Mouse (Mus musculus) intestine, postnatal 0 days (tissue): ENCODE measurements at regions not wholly inside any gene's neighbourhood (a gene's known extent, or its start where the extent isn't known, plus 50 kb on each side); places are given as distances from the start of the nearest gene placed in this dataset.
"Not testable (repeated sequence)": the region's sequence is repeated elsewhere in the genome, so short reads cannot be mapped to it uniquely, and the experiment has no call there.

Experiments
- ATAC-seq: fragments of 200-750 bp; cut with Nextera tagmentation; 2 replicates; pipeline ENCODE4 v1.8.0; 2017; ENCODE audit warnings: mild to moderate bottlenecking, moderate TSS enrichment, moderate library complexity
- H3K27ac ChIP-seq: fragments of 300-500 bp; sonication (generic); 2 replicates; pipeline ENCODE4 v1.5.1; 2014; ENCODE audit warnings: mild to moderate bottlenecking, low read depth, low read length, moderate library complexity
- H3K27me3 ChIP-seq: fragments of 300-500 bp; sonication (generic); replicated peaks from 2 replicates; pipeline ENCODE4 v1.6.1; 2014; ENCODE audit warnings: low read length, mixed read lengths; ENCODE audit not compliant: control insufficient read depth, insufficient read depth
- H3K36me3 ChIP-seq: fragments of 300-500 bp; sonication (generic); 2 replicates; pipeline ENCODE4 v1.6.1; 2014; ENCODE audit warnings: mild to moderate bottlenecking, moderate library complexity; ENCODE audit not compliant: control insufficient read depth, insufficient read depth
- H3K4me1 ChIP-seq: fragments of 300-500 bp; sonication (generic); replicated peaks from 2 replicates; pipeline ENCODE4 v1.6.1; 2014; ENCODE audit warnings: antibody characterized with exemption, low read length, mixed read lengths; ENCODE audit not compliant: control insufficient read depth, insufficient read depth
- H3K4me2 ChIP-seq: fragments of 300-500 bp; sonication (generic); replicated peaks from 2 replicates; pipeline ENCODE4 v1.6.1; 2014; ENCODE audit warnings: low read depth, mild to moderate bottlenecking, moderate library complexity
- H3K4me3 ChIP-seq: fragments of 300-500 bp; sonication (generic); 2 replicates; pipeline ENCODE4 v1.5.1; 2014; ENCODE audit warnings: low read depth, low read length
- H3K9ac ChIP-seq: fragments of 300-500 bp; sonication (generic); 2 replicates; pipeline ENCODE4 v1.6.1; 2014; ENCODE audit warnings: mild to moderate bottlenecking, low read depth, low read length
- H3K9me3 ChIP-seq: fragments of 300-500 bp; sonication (generic); 2 replicates; pipeline ENCODE4 v1.6.1; 2016; ENCODE audit warnings: mixed run types; ENCODE audit not compliant: control insufficient read depth
- CTCF ChIP-seq: sonication (generic); IDR thresholded peaks from 2 replicates; pipeline ENCODE4 v1.5.1; 2016; ENCODE audit warnings: low read depth, mild to moderate bottlenecking, control low read depth, antibody characterized with exemption, moderate library complexity
- WGBS: fragments of 180-500 bp; shearing (Covaris S2); extraction: QIAGEN DNeasy Blood & Tissue Kit; methylation state at CpG from one replicate; pipeline ENCODE4 v1.1.7; 2014; 5-methylcytosine and 5-hydroxymethylcytosine counted together

DNA sequence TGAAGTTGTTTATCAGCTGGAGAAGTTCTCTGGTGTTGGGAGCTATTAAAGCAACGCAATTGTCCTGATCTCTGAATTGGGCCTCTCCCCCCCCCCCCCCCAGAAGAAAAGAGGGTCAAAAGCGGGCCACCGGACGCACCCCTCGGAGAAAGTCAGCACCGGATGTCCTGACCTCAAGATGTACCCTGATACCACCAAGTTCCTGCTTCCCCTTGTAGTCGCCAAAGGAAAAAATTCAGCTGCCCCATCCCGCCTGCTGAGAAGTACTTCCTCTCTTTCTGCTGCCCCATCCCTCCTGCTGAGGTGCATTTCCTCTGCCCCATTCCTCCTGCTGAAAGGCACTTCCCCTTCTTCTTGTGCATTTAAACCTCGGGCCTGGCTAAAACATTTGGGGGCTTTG is 1191.1 kb upstream of the 1700008P02Rik start:
- ATAC-seq, H3K4me2 ChIP-seq: not testable (repeated sequence)
- 90% methylated on average over 9 of the region's 9 CpGs for WGBS

DNA sequence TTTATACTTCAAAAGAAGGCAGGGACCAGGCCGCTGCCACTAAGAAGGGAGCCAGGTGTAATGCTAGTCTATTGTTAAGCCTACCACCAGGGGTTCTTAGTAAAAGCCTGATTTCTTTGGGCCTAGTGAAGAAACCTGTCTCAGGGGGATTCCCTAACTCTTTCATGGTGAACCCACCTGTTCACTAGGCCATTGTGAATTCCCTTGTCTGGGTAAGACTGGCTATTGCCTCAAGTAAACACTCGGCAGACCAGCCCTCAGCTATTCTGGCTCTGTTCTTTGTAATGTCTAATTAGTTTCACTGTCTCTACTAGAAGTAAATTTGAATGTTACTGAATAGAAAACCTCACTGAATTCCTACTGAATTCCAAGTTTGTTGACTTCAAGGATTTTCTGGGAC is 1184.9 kb upstream of the 1700008P02Rik start:
- not testable (repeated sequence) for ATAC-seq, H3K36me3 ChIP-seq

More for the DNA sequence above, 1191.1 kb upstream of the 1700008P02Rik start:
- not testable (repeated sequence) for H3K27me3 ChIP-seq, H3K36me3 ChIP-seq, H3K27ac ChIP-seq, H3K4me1 ChIP-seq, H3K9me3 ChIP-seq, H3K4me3 ChIP-seq, H3K9ac ChIP-seq

DNA sequence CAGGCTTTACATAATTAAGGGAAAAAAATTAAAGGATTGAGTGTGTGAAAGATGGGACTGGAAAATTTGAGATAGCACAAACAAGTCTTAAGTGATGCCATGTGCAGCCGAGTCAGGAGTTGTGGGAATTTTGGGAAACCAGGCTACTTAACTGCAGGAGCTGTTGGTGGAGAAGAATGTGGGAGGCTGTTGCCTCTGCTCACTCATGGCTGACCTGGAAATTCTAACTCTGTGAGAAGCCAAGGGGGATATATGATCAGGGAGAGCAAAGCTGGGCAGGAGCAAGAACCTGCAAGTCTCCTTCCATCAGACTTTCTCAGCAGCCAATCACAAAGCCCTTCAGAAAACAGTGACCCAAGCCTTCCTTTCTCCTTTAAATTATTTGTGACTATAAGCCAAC is 1184.0 kb upstream of the 1700008P02Rik start:
- 85% methylated on average over 1 of the region's 1 CpGs for WGBS
- H3K9ac ChIP-seq: no peak overlapping the region
- H3K4me1 ChIP-seq: no peaks in the 10 kb centered on the region

More for the DNA sequence above, 1184.9 kb upstream of the 1700008P02Rik start:
- WGBS: 70% methylated on average over 2 of the region's 2 CpGs
- H3K27ac ChIP-seq, H3K27me3 ChIP-seq, H3K9me3 ChIP-seq, H3K4me2 ChIP-seq, H3K9ac ChIP-seq, H3K4me1 ChIP-seq, H3K4me3 ChIP-seq: not testable (repeated sequence)

DNA sequence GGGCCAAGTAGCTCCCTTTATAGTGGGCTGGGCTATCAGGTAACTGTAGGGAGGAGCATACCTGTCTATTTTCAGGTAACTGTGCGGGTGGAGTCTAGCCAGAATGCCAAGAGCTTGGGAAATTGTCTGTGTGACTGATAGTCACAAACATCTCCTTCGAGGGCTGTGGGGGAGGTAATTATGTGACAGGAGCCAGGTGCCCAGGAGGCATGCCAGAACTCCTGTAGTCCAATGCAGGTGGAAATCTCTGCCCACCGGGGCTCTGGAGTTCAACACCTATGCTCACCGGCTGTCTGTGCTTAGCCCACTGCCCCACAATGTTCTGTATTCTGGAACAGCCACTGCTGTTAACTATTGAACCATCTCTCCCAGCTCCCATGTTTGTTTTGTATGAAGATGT is 1179.2 kb upstream of the 1700008P02Rik start:
- Histone ChIP-seq H3K4me1 (no peaks in the 10 kb centered on the region), H3K4me2 (no peak overlapping the region), H3K27me3 (no peaks in the 10 kb centered on the region), H3K27ac (no peak overlapping the region), H3K9ac (no peak overlapping the region), H3K4me3 (no peak overlapping the region), H3K9me3 (no peaks in the 10 kb centered on the region), H3K36me3 (no peaks in the 10 kb centered on the region)
- TF ChIP-seq CTCF: no peak
- 84% methylated on average over 4 of the region's 4 CpGs for WGBS
- ATAC-seq: no peak

More for the DNA sequence above, 1184.0 kb upstream of the 1700008P02Rik start:
- Histone ChIP-seq H3K27ac (no peak overlapping the region), H3K36me3 (no peaks in the 10 kb centered on the region), H3K4me3 (no peak overlapping the region), H3K9me3 (no peaks in the 10 kb centered on the region), H3K27me3 (no peaks in the 10 kb centered on the region), H3K4me2 (no peak overlapping the region)
- ATAC-seq: no peak
- no peak for TF ChIP-seq CTCF

DNA sequence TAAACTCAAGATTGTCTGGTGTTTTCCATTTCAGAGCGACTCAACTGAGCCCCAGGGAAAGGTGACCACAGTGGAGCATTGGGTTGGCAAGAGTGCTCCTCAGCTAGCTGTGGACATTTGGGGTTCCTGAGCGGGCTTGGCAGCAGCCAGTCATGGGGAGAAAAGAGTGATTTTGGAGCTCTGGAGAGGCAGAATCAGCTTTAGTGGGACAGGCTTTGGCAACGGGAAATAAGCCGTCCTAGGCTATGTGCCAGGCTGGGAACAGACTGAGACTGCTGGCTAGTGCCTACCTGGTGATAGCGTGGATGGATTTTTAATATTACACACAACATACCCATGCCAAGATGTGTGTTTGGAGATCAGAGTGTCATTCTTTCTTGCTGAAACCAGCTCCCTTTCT is 1167.4 kb upstream of the 1700008P02Rik start:
- H3K27me3 ChIP-seq: no peaks in the 10 kb centered on the region
- no peak overlapping the region for H3K4me2 ChIP-seq
- H3K27ac ChIP-seq: no peak overlapping the region
- no peak for ATAC-seq
- WGBS: 91% methylated on average over 5 of the region's 5 CpGs
- H3K4me3 ChIP-seq: no peak overlapping the region
- no peaks in the 10 kb centered on the region for H3K36me3 ChIP-seq
- H3K9ac ChIP-seq: no peak overlapping the region
- H3K4me1 ChIP-seq: no peaks in the 10 kb centered on the region
- no peaks in the 10 kb centered on the region for H3K9me3 ChIP-seq
- TF ChIP-seq CTCF: no peak

DNA sequence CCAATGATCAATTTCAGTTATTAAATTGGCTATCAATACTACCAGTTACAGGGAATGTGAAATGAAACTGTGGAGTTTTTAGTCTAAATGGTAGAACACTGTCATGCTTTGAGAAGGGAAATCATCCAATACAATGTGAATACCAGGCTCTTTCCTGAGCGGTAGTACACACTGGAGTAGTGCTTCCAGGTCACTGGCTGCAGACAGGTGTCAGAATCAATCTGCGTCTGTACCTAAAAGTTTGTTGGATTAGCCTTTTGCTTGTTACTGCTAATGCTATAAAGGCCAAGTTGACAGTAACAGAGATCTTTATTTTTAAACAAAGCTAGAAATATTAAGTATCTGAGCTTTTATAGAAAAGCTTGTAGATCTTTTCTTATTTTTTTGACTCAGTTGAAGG is 1164.9 kb upstream of the 1700008P02Rik start:
- Histone ChIP-seq H3K36me3 (no peaks in the 10 kb centered on the region), H3K4me1 (no peaks in the 10 kb centered on the region), H3K27me3 (no peaks in the 10 kb centered on the region), H3K4me2 (no peak overlapping the region), H3K9ac (no peak overlapping the region), H3K9me3 (no peaks in the 10 kb centered on the region), H3K27ac (no peak overlapping the region), H3K4me3 (no peak overlapping the region)
- no peak for ATAC-seq
- TF ChIP-seq CTCF: no peak
- 80% methylated on average over 2 of the region's 2 CpGs for WGBS

DNA sequence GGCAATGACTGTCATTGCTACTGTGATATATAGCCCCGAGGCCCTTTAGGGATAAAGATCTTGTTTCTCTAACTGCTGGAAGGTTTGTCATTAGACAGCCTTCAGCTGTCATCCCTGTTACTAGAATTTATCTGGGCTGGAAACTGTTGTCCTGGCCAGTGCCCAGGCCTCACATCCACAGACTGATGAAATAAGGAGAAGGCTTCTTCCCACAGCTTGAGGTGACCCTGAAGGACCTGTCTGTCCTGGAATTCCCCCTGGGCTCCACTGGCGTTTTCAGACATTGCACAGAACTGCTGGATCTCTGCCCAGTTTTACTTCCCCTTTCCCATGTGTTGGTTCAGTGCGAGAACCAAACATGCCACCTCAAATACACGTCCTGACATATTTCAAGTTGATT is 1135.2 kb upstream of the 1700008P02Rik start:
- H3K27ac ChIP-seq: no peak overlapping the region
- H3K4me1 ChIP-seq: no peaks in the 10 kb centered on the region
- no peaks in the 10 kb centered on the region for H3K9me3 ChIP-seq
- TF ChIP-seq CTCF: no peak
- no peaks in the 10 kb centered on the region for H3K36me3 ChIP-seq
- 52% methylated on average over 4 of the region's 4 CpGs for WGBS
- no peaks in the 10 kb centered on the region for H3K27me3 ChIP-seq
- H3K9ac ChIP-seq: no peak overlapping the region
- no peak overlapping the region for H3K4me3 ChIP-seq
- no peak overlapping the region for H3K4me2 ChIP-seq
- ATAC-seq: no peak
